Mouse (Mus musculus) intestine, embryonic 14.5 days (tissue): ENCODE data around the gene Hsd17b7. TPM values are rescaled to one million over a fixed set of nuclear protein-coding genes. Genes with fewer than 3 reads are reported as not detected.
A peak's percentile ranks its signal among the peaks of the same experiment; 100 is the strongest.

ENCODE experiments used
- ATAC-seq: fragments of 200-750 bp; cut with Nextera tagmentation; replicated peaks from 2 replicates; pipeline ENCODE4 v1.8.0; 2017; ENCODE audit warnings: low read depth, moderate number of reproducible peaks, moderate TSS enrichment, moderate library complexity; ENCODE audit not compliant: low FRiP score, low TSS enrichment
- DNase-seq: peaks from one replicate; pipeline ENCODE4 v3.0.0-alpha.2; 2018; ENCODE audit warnings: low spot score
- H3K27ac ChIP-seq: fragments of 300-500 bp; sonication (generic); 2 replicates; pipeline ENCODE4 v1.5.1; 2014; ENCODE audit warnings: low read depth, mild to moderate bottlenecking, control low read depth
- H3K27me3 ChIP-seq: fragments of 300-500 bp; sonication (generic); replicated peaks from 2 replicates; pipeline ENCODE4 v1.6.1; 2014; ENCODE audit warnings: low read length, control low read depth; ENCODE audit not compliant: control insufficient read depth, insufficient read depth
- H3K36me3 ChIP-seq: fragments of 300-500 bp; sonication (generic); 2 replicates; pipeline ENCODE4 v1.6.1; 2014; ENCODE audit warnings: low read length, control low read depth; ENCODE audit not compliant: control insufficient read depth, insufficient read depth
- H3K4me1 ChIP-seq: fragments of 300-500 bp; sonication (generic); replicated peaks from 2 replicates; pipeline ENCODE4 v1.6.1; 2014; ENCODE audit warnings: low read length, control low read depth, mixed read lengths; ENCODE audit not compliant: control insufficient read depth, insufficient read depth
- H3K4me2 ChIP-seq: fragments of 300-500 bp; sonication (generic); 2 replicates; pipeline ENCODE4 v1.6.1; 2014; ENCODE audit warnings: low read length
- H3K4me3 ChIP-seq: fragments of 300-500 bp; sonication (generic); 2 replicates; pipeline ENCODE4 v1.5.1; 2014; ENCODE audit warnings: low read depth, low read length, control low read depth, mixed read lengths
- H3K9ac ChIP-seq: fragments of 300-500 bp; sonication (generic); 2 replicates; pipeline ENCODE4 v1.6.1; 2014; ENCODE audit warnings: mild to moderate bottlenecking, low read length
- H3K9me3 ChIP-seq: fragments of 300-500 bp; sonication (generic); 2 replicates; pipeline ENCODE4 v1.6.1; 2016; ENCODE audit warnings: low read length, control low read depth; ENCODE audit not compliant: control insufficient read depth
- whole genome bisulfite sequencing: fragments of 180-500 bp; shearing (Covaris S2); extraction: QIAGEN DNeasy Blood & Tissue Kit; methylation state at CpG from one replicate; pipeline ENCODE4 v1.1.7; 2014; 5-methylcytosine and 5-hydroxymethylcytosine counted together
- polyA plus RNA-seq: library from polyadenylated mRNA; unstranded; fragments of >200 nt; fragmentation: Nextera tagmentation; extraction: Ambion mirVana; gene quantifications from 2 replicates; pipeline ENCODE4 v1.2.1, GENCODE M21; 2014

Hsd17b7 gene
- polyA plus RNA-seq, 1 experiment from 2014 or later, result 21.6 TPM

DNA sequence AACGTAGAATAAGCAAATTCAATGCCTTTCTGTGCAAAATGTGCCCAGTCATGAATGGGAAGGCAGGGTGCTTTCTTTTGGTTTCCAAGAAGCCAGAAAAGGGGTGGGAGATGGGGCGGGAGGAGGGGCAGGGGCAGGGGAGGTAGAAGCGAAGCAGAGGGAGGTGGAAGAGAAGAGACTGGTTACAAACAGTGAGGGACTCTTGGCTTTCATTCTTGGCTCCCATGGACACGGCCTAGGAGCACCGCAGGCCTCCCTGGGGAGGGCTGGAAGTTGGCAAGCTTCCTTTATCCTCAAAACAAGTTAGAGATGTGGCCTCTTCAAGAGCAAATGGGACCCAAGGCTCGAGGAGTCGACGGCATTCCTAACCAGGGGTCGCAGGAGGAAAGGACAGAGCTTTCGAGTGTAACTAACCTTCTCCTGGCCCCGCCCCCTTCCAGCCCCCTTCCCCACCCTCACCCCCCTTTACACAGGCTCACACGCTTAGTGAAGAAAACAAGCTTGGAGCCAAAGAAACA, 40.5 kb downstream of the Hsd17b7 start, which contains the start of gene Ccdc190:
TSS of gene Ccdc190 (plus strand) at position 195 of the 518 bp plus-strand sequence.
- Histone ChIP-seq H3K27ac (no peak within 1 kb of the TSS), H3K27me3 (no peaks in the 10 kb centered on the region), H3K4me1 (no peaks in the 10 kb centered on the region), H3K4me2 (peak within 1 kb of the TSS; percentile 24; the same call in 1 of the 2 replicates), H3K4me3 (no peak within 1 kb of the TSS), H3K9me3 (no peaks in the 10 kb centered on the region), H3K36me3 (no peaks in the 10 kb centered on the region), H3K9ac (no peak within 1 kb of the TSS)
- DNase-seq (peak; percentile 50), ATAC-seq (no peak)
- WGBS, result 23% methylated on average over 12 of the region's 12 CpGs

GRCm38 (mm10) chr1:169927753-169928369, 41.2 kb downstream of the Hsd17b7 start:
- WGBS, result 68% methylated on average over 8 of the region's 8 CpGs
- no peaks in the 10 kb centered on the region for H3K36me3 ChIP-seq

DNA sequence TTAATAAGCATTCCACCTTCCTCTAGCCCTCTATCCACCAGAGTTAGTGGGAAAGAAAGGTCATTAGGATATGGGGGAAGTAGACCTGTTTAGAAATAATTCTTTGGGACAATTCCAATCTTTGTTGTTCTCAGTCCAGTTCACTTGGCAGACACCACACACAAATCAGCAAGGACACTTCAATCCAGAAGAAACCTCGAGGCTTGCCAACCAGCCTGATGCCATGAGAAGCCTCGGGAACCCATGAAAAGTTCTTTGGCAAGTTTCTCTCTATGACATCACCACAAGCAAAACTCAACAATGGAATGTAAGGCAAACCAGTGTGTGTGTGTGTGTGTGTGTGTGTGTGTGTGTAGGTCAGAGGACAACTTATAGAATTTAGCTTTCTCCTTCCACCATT, 44.5 kb downstream of the Hsd17b7 start:
- WGBS, result 88% methylated on average over 2 of the region's 2 CpGs
- no peak for ATAC-seq

More at GRCm38 (mm10) chr1:169927753-169928369, 41.2 kb downstream of the Hsd17b7 start:
- DNase-seq, result peak; percentile 43
- no peak overlapping the region for H3K4me3 ChIP-seq
- no peak overlapping the region for H3K4me2 ChIP-seq
- H3K9ac ChIP-seq, result no peak overlapping the region
- H3K27ac ChIP-seq, result no peak overlapping the region
- H3K9me3 ChIP-seq, result no peaks in the 10 kb centered on the region
- H3K4me1 ChIP-seq, result no peaks in the 10 kb centered on the region
- ATAC-seq, result no peak
- no peaks in the 10 kb centered on the region for H3K27me3 ChIP-seq

GRCm38 (mm10) chr1:169921710-169922211, 47.3 kb downstream of the Hsd17b7 start:
- H3K27ac ChIP-seq, result no peak overlapping the region

More for the DNA sequence above, 44.5 kb downstream of the Hsd17b7 start:
- DNase-seq, result no peak
- no peaks in the 10 kb centered on the region for H3K27me3 ChIP-seq
- H3K4me1 ChIP-seq, result no peaks in the 10 kb centered on the region
- H3K4me2 ChIP-seq, result no peak overlapping the region
- H3K9ac ChIP-seq, result no peak overlapping the region
- no peaks in the 10 kb centered on the region for H3K36me3 ChIP-seq
- H3K4me3 ChIP-seq, result no peak overlapping the region
- no peaks in the 10 kb centered on the region for H3K9me3 ChIP-seq
- H3K27ac ChIP-seq, result no peak overlapping the region

DNA sequence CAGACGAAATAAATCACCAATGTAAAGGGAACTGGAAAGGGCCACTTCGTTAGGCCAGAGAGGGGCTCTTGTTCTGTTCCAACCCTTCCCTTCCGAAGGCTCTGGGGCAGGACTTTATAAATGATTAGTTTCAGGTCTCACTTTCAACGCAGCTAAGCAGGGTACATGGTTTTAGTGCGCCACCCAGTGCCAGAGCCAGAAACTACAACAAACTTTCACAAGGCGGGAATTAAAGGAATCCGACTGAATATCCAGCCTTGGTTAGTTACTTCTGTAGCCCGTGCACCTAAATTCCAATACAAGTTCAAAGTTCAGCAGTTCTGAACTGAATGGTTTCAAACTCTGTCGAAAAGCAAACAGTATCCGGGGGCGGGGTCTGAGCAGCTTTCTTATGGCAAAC, 49.8 kb downstream of the Hsd17b7 start:
- Histone ChIP-seq H3K9ac (no peak overlapping the region), H3K4me3 (0 out of 2 replicates have a peak overlapping the region, but pooled peaks have one; percentile 15), H3K4me2 (peak overlapping the region; percentile 37), H3K9me3 (no peaks in the 10 kb centered on the region), H3K27ac (no peak overlapping the region), H3K36me3 (no peaks in the 10 kb centered on the region), H3K27me3 (no peaks in the 10 kb centered on the region), H3K4me1 (peaks cover 11% of the 10 kb centered on the region; the same call in 1 of the 2 replicates)
- 4% methylated on average over 11 of the region's 11 CpGs for WGBS
- peak; percentile 98 for DNase-seq
- ATAC-seq, result peak; percentile 43

More at GRCm38 (mm10) chr1:169921710-169922211, 47.3 kb downstream of the Hsd17b7 start:
- Histone ChIP-seq H3K27me3 (no peaks in the 10 kb centered on the region), H3K9me3 (no peaks in the 10 kb centered on the region), H3K4me2 (peak overlapping the region; percentile 22), H3K4me3 (no peak overlapping the region), H3K9ac (no peak overlapping the region), H3K36me3 (no peaks in the 10 kb centered on the region), H3K4me1 (peaks cover 5% of the 10 kb centered on the region; the same call in 1 of the 2 replicates)
- DNase-seq, result peak; percentile 66
- peak; percentile 42 for ATAC-seq
- 33% methylated on average over 8 of the region's 8 CpGs for WGBS

GRCm38 (mm10) chr1:169917998-169918397, 51.0 kb downstream of the Hsd17b7 start:
- Histone ChIP-seq H3K36me3 (no peaks in the 10 kb centered on the region), H3K9ac (no peak overlapping the region), H3K4me2 (no peak overlapping the region), H3K27ac (peak overlapping the region; percentile 60), H3K27me3 (no peaks in the 10 kb centered on the region), H3K4me1 (peaks cover 11% of the 10 kb centered on the region; the same call in 1 of the 2 replicates), H3K9me3 (no peaks in the 10 kb centered on the region), H3K4me3 (no peak overlapping the region)
- 33% methylated on average over 4 of the region's 4 CpGs for WGBS
- peak; percentile 63; the same call in 1 of the 2 replicates for ATAC-seq
- peak; percentile 74 for DNase-seq

- no peaks in the 10 kb centered on the region for H3K36me3 ChIP-seq
- H3K9ac ChIP-seq, result no peak overlapping the region
- H3K4me1 ChIP-seq, result peaks cover 11% of the 10 kb centered on the region; the same call in 1 of the 2 replicates
- H3K4me3 ChIP-seq, result no peak overlapping the region
- DNase-seq (peak; percentile 54), ATAC-seq (peak; percentile 59)
- no peaks in the 10 kb centered on the region for H3K9me3 ChIP-seq
- 42% methylated on average over 9 of the region's 9 CpGs for WGBS
- H3K27me3 ChIP-seq, result no peaks in the 10 kb centered on the region
- no peak overlapping the region for H3K4me2 ChIP-seq
- peak overlapping the region; percentile 60 for H3K27ac ChIP-seq
These were observed 51.8 kb downstream of the Hsd17b7 start for GRCm38 (mm10) chr1:169917115-169917796.

DNA sequence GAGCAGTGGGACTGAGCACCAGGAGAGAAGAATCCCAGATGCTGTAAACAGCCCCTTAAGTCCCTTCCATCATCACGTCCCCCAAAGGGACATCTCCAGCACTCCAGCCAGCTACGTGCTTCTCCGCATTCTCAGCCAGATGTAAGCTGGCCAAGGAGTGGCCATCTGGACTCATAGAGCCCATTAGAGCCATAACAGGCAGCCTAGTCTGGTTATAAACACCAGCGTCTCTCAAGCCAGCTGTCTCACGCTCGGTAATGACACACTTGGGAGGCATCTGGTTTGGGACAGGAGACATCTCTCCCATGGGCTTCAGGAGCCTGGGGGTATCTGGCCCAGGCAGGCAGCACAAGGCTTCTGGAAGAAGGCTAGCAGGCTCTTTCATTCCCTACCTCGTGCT, 52.4 kb downstream of the Hsd17b7 start:
- H3K9ac ChIP-seq, result no peak overlapping the region
- 20% methylated on average over 7 of the region's 7 CpGs for WGBS
- H3K4me2 ChIP-seq, result no peak overlapping the region
- peaks cover 11% of the 10 kb centered on the region; the same call in 1 of the 2 replicates for H3K4me1 ChIP-seq
- peak overlapping the region; percentile 60 for H3K27ac ChIP-seq
- no peaks in the 10 kb centered on the region for H3K9me3 ChIP-seq
- ATAC-seq (peak; percentile 32; the same call in 1 of the 2 replicates), DNase-seq (peak; percentile 70)
- no peaks in the 10 kb centered on the region for H3K27me3 ChIP-seq
- no peak overlapping the region for H3K4me3 ChIP-seq
- H3K36me3 ChIP-seq, result no peaks in the 10 kb centered on the region
